Mouse (Mus musculus) lung, adult 2 months (tissue): ENCODE results near the gene Mansc1.

Experiments used
- CTCF ChIP-seq: fragments of 200-500 bp; IDR thresholded peaks from 2 replicates; pipeline ENCODE4 v1.5.1; 2011; ENCODE audit warnings: mild to moderate bottlenecking, low read length, control low read depth; ENCODE audit not compliant: insufficient read depth
- POLR2A ChIP-seq: fragments of 200-500 bp; IDR thresholded peaks from 2 replicates; pipeline ENCODE4 v1.6.1; 2011; ENCODE audit warnings: low read depth, mild to moderate bottlenecking, control low read depth, low read length, borderline replicate concordance; ENCODE audit errors: extremely low read depth

- no peak for TF ChIP-seq POLR2A
- TF ChIP-seq CTCF: no peak
These were observed 29.8 kb downstream of the Mansc1 start for GRCm38 (mm10) chr6:134602371-134603003.
